Mouse (Mus musculus) liver, embryonic 13.5 days (tissue): Measurements from ENCODE around the gene Kmt2a. TPM values are rescaled to one million over a fixed set of nuclear protein-coding genes. Genes with fewer than 3 reads are reported as not detected.

Experiments
- ATAC-seq: fragments of 200-750 bp; cut with Nextera tagmentation; 2 replicates; pipeline ENCODE4 v1.8.0; 2017; ENCODE audit warnings: low read depth, mild to moderate bottlenecking, moderate number of reproducible peaks, moderate library complexity
- DNase-seq: peaks from one replicate; pipeline ENCODE4 v3.0.0; 2022
- H3K27ac ChIP-seq: fragments of 300-500 bp; sonication (generic); 2 replicates; pipeline ENCODE4 v1.5.1; 2015; ENCODE audit warnings: moderate library complexity, mild to moderate bottlenecking, inconsistent platforms
- H3K27me3 ChIP-seq: fragments of 300-500 bp; sonication (generic); 2 replicates; pipeline ENCODE4 v1.6.1; 2015; ENCODE audit warnings: mild to moderate bottlenecking, inconsistent platforms
- H3K36me3 ChIP-seq: fragments of 300-500 bp; sonication (generic); 2 replicates; pipeline ENCODE4 v1.6.1; 2015; ENCODE audit warnings: mild to moderate bottlenecking, inconsistent platforms
- H3K4me1 ChIP-seq: fragments of 300-500 bp; sonication (generic); replicated peaks from 2 replicates; pipeline ENCODE4 v1.6.1; 2015; ENCODE audit warnings: inconsistent platforms
- H3K4me2 ChIP-seq: fragments of 300-500 bp; sonication (generic); 2 replicates; pipeline ENCODE4 v1.6.1; 2015; ENCODE audit warnings: inconsistent platforms, mild to moderate bottlenecking, moderate library complexity
- H3K4me3 ChIP-seq: fragments of 300-500 bp; sonication (generic); replicated peaks from 2 replicates; pipeline ENCODE4 v1.5.1; 2015; ENCODE audit warnings: mild to moderate bottlenecking, inconsistent platforms
- H3K9ac ChIP-seq: fragments of 300-500 bp; sonication (generic); 2 replicates; pipeline ENCODE4 v1.6.1; 2015; ENCODE audit warnings: mild to moderate bottlenecking, inconsistent platforms
- H3K9me3 ChIP-seq: fragments of 300-500 bp; sonication (generic); replicated peaks from 2 replicates; pipeline ENCODE4 v1.6.1; 2016; ENCODE audit warnings: inconsistent platforms
- WGBS: fragments of 180-500 bp; shearing (Covaris S2); methylation state at CpG from one replicate; pipeline ENCODE4 v1.1.7; 2015; ENCODE audit not compliant: insufficient replicate concordance; 5-methylcytosine and 5-hydroxymethylcytosine counted together
- polyA plus RNA-seq: library from polyadenylated mRNA; unstranded; fragments of >200 nt; fragmentation: Nextera tagmentation; extraction: Ambion mirVana; gene quantifications from 2 replicates; pipeline ENCODE4 v1.2.1, GENCODE M21; 2015

Kmt2a gene
- polyA plus RNA-seq, 1 experiment from 2014 or later, result 3.8 TPM

DNA sequence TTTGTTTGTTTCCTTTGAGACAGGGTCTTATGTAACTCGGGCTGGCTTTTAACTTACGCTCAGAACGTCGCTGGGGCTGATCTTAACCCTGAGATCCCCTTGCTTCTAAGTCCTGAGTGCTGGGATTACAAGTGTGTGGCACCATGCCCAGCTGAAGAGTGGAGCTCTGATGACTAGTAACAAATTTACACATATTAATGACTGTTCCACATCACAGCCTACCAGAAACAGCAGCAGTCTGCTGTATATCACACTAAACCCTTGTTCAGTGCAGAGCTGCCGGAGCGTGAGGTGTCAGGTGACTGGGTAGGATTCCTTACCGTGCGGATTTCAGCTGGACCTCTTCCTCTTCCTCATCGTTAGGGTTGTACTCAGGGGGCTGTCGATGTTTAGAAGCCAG lies 70.8 kb downstream of the Kmt2a start:
- 79% methylated on average over 10 of the region's 10 CpGs for WGBS
- no peak for ATAC-seq
- H3K36me3 ChIP-seq, result peaks cover 94% of the 10 kb centered on the region

DNA sequence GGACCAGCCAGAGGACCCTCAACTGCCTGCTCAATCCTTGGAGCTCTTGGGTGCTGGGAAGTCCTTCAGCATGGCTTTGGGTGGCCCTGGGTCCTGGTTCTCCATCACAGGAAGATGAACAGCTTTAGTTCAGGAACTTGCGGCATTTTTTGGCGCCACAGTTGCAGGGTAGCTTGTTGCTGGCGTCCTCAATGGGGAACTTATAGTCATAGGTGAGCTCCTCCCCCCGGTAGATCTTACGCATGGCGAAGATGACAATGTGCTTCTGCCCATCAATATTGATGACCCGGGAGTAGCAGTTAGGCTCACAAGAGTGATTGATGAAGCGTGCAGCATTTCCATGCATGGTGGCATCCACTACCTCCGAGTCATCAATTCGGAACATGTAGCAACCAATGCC lies 73.3 kb downstream of the Kmt2a start:
- Histone ChIP-seq H3K4me3 (no peak overlapping the region), H3K9ac (no peak overlapping the region), H3K27me3 (no peaks in the 10 kb centered on the region), H3K4me2 (no peak overlapping the region), H3K27ac (no peak overlapping the region), H3K4me1 (no peaks in the 10 kb centered on the region), H3K9me3 (no peaks in the 10 kb centered on the region), H3K36me3 (peaks cover 77% of the 10 kb centered on the region)
- ATAC-seq, result no peak
- no peak for DNase-seq
- WGBS, result 89% methylated on average over 10 of the region's 10 CpGs

More for the DNA sequence above, 70.8 kb downstream of the Kmt2a start:
- DNase-seq, result no peak
- Histone ChIP-seq H3K4me2 (no peak overlapping the region), H3K27ac (no peak overlapping the region), H3K4me1 (no peaks in the 10 kb centered on the region), H3K9ac (no peak overlapping the region), H3K27me3 (no peaks in the 10 kb centered on the region), H3K9me3 (no peaks in the 10 kb centered on the region), H3K4me3 (no peak overlapping the region)

DNA sequence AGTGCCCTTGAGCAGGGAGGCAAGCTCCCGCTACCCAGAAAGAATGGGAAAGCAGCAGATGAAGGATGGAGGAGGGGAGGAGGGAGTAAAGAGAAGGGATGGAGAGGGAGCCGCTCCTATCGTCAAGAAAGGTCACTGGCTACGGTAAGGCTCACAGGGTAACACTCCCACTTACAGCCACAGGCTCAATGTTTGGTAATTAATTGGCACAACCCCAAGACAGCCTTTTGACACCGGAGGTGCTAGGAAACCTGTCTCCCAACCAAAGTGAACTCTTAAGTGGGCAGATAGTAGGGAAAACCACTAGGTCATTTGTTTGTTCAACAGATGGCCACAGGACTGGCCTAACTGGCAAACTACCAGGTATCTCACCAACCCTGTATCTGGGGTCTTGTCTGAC lies 74.0 kb downstream of the Kmt2a start:
- no peak for ATAC-seq
- Histone ChIP-seq H3K4me2 (no peak overlapping the region), H3K9me3 (no peaks in the 10 kb centered on the region), H3K4me1 (no peaks in the 10 kb centered on the region), H3K27ac (no peak overlapping the region), H3K4me3 (no peak overlapping the region), H3K36me3 (peaks cover 72% of the 10 kb centered on the region), H3K9ac (no peak overlapping the region), H3K27me3 (no peaks in the 10 kb centered on the region)
- 79% methylated on average over 5 of the region's 5 CpGs for WGBS
- no peak for DNase-seq

DNA sequence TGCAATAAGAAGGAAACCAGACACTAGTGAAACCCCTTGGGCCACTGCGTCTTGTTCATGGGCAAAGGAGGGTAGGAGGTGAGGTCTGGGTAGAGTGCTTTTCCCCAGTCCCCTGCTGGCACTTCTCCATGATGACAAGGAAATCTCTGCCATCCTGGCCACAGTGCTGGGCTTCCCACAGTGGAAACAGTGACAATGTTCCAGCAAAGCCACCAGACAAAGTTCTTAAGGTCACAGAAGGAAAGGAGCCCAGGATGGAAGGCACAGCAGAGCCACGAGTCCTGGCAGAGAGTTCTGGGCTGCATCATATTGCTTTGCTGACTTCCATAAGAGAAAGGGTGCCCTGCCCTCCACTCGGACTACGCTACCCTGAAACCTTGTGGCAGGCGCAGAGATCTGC lies 75.6 kb downstream of the Kmt2a start:
- H3K27ac ChIP-seq, result no peak overlapping the region
- H3K9me3 ChIP-seq, result no peaks in the 10 kb centered on the region
- no peak for ATAC-seq
- H3K36me3 ChIP-seq, result peaks cover 58% of the 10 kb centered on the region
- no peak overlapping the region for H3K4me3 ChIP-seq
- no peak overlapping the region for H3K4me2 ChIP-seq
- peaks cover 14% of the 10 kb centered on the region for H3K27me3 ChIP-seq
- H3K9ac ChIP-seq, result no peak overlapping the region
- DNase-seq, result no peak
- WGBS, result 84% methylated on average over 5 of the region's 5 CpGs
- H3K4me1 ChIP-seq, result peaks cover 10% of the 10 kb centered on the region

DNA sequence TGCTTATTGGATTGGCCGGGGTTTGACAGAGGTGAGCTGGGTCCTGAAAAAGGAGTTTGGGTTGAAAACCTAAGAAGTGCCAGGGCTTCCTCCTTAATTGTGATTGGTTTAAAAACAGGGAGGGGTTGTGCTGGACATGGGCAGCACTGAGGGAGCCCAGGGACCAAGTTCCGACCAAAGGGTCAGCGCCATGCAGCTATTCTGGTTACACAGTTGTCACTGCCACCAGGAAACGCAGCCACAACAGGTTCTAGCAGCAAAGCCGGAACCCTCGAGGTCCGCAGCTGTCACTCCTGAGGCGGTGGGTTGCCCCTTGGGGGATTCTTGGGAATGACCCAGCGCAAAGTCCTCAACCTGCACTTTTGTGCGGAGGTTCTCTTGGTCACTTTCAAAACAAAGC lies 76.4 kb downstream of the Kmt2a start:
- Histone ChIP-seq H3K36me3 (peaks cover 49% of the 10 kb centered on the region), H3K4me2 (no peak overlapping the region), H3K9ac (no peak overlapping the region), H3K27me3 (peaks cover 22% of the 10 kb centered on the region), H3K9me3 (no peaks in the 10 kb centered on the region), H3K4me1 (peaks cover 18% of the 10 kb centered on the region), H3K4me3 (no peak overlapping the region), H3K27ac (no peak overlapping the region)
- no peak for DNase-seq
- WGBS, result 83% methylated on average over 10 of the region's 10 CpGs
- no peak for ATAC-seq

DNA sequence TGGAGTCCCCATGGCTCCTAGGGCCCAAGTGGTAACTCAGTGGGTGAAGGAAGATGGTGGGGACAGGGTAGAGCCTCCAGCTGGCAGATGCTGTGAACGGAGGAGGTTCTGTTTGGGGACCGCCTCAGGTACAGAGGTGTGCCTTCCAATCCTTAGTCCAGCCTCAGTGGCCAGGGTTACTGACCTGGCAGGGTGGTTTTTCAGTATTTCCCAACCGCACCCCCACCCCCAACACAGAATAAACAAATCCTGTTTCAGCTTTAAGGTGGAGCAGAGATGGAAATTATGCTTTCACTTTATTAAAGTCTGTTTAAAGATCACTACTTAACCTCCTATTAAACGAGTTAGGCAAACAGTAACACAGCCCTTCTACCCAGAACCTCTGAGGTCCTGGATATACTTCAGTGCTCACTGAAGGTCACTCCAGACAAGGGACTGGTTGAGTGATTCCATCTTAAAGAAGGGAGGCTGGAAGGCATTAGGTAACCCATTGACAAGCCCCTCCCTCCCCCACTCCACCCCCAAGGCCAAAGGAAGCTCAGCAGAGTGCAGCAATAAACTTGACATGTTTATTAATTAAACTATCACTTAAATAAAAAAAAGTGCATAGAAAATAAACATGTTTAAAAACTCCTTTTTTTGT lies 78.2 kb downstream of the Kmt2a start, which contains the start of gene Ttc36:
Gene Ttc36, minus strand, starts transcription at position 265 of the 643 bp plus-strand sequence.
- peaks cover 34% of the 10 kb centered on the region for H3K4me1 ChIP-seq
- WGBS, result 57% methylated on average over 4 of the region's 4 CpGs
- H3K27ac ChIP-seq, result peak within 1 kb of the TSS; percentile 47
- H3K9ac ChIP-seq, result no peak within 1 kb of the TSS
- H3K27me3 ChIP-seq, result peaks cover 40% of the 10 kb centered on the region
- H3K36me3 ChIP-seq, result peaks cover 33% of the 10 kb centered on the region
- peak within 1 kb of the TSS; percentile 31 for H3K4me3 ChIP-seq
- DNase-seq, result no peak
- H3K9me3 ChIP-seq, result no peaks in the 10 kb centered on the region
- ATAC-seq, result peak; percentile 30; the same call in 1 of the 2 replicates
- H3K4me2 ChIP-seq, result peak within 1 kb of the TSS; percentile 46

DNA sequence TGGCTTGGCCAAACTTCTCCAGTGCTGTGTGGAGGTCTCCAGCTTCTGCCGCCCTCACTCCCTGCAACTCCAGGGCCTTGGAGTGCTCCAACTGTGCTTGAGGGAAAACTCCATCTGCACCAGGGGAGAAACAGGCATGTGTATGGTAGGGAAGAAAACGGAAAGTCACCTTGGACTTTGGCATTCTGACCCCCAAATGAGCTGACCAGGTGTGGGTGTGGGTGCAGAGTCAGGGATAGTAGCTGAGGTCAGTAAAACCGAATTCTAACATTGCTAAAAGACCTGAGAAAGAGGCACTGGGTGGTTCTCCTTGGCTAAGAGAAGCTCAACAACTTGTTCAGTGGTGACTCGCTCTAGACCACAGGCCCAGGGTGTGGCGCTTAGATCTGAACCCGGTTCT lies 79.4 kb downstream of the Kmt2a start:
- Histone ChIP-seq H3K4me2 (peak overlapping the region; percentile 46), H3K27ac (peak overlapping the region; percentile 23; the same call in 1 of the 2 replicates), H3K4me3 (peak overlapping the region; percentile 11; the same call in 1 of the 2 replicates)

DNA sequence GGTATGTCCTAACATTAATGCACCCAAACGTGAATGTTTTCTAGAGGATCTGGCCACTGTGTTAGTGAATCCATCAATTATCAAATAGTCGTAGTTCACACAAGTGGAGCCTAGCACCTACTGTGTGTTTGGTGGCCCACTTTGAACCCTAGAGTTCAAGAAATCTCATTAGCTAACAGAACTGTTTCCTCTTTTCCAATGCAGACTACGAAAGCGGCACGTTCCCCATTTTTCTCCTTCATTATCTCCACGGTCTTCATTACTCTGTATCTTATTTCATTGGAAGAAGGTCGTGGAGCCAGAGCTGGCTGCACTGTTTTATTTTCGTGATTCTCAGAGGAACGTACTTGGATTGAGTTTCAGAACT lies 81.2 kb downstream of the Kmt2a start:
- Histone ChIP-seq H3K9me3 (no peaks in the 10 kb centered on the region), H3K4me3 (peak overlapping the region; percentile 63), H3K36me3 (peaks cover 5% of the 10 kb centered on the region), H3K4me1 (peaks cover 34% of the 10 kb centered on the region), H3K27me3 (peaks cover 65% of the 10 kb centered on the region), H3K9ac (peak overlapping the region; percentile 65; the same call in 1 of the 2 replicates), H3K27ac (peak overlapping the region; percentile 36; the same call in 1 of the 2 replicates), H3K4me2 (peak overlapping the region; percentile 81)
- 34% methylated on average over 9 of the region's 9 CpGs for WGBS
- ATAC-seq (no peak), DNase-seq (no peak)

More for the DNA sequence above, 79.4 kb downstream of the Kmt2a start:
- H3K27me3 ChIP-seq, result peaks cover 52% of the 10 kb centered on the region
- WGBS, result 56% methylated on average over 6 of the region's 6 CpGs
- peak overlapping the region; percentile 26; the same call in 1 of the 2 replicates for H3K9ac ChIP-seq
- DNase-seq (no peak), ATAC-seq (no peak)
- H3K36me3 ChIP-seq, result peaks cover 20% of the 10 kb centered on the region
- no peaks in the 10 kb centered on the region for H3K9me3 ChIP-seq
- peaks cover 34% of the 10 kb centered on the region for H3K4me1 ChIP-seq

DNA sequence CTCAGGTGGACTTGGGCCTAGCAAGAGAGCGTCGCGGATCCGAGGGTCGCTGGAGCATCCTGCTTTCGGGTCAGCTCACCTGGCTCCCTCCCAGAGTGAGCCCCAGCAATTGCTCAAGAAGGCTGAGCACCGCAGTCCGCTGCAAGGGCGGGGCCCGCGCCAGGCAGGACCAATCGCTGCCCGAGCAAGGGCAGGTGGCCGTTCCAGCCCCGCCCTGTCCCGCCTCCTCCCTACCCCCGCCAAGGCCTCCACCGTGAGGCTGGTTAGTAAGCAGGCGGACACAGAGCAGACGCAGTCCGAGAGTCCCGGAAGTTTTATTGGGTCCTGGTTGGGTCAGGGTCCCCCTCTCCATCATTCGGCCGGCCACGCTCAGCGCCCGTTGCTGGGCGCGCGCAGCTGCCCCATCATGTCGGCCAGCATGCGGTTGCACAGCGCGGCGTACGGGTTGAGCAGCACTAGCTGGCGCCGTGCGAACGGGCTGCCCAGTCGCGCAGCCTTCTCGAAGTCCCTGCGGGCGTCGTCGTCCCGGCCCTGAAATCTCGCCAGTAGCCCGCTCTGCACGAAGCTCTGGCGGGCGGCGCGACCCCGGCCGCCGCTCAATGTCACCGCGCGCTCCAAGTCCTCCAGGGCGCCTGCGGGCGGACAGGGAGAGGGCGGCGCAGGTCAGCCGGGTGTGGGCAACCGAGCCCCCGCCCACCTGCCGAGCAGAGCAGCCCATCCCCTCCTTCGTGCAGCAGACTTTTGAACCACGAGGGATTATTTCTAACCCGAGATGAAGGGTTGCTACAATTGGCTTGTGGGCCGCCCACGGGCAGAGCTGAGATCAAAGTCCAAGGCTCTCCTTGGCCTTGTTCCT lies 81.8 kb downstream of the Kmt2a start, which contains the start of gene Tmem25:
Gene Tmem25, minus strand, starts transcription at position 206 of the 856 bp plus-strand sequence.
- peak within 1 kb of the TSS; percentile 65 for H3K9ac ChIP-seq
- 1% methylated on average over 75 of the region's 75 CpGs for WGBS
- H3K4me3 ChIP-seq, result peak within 1 kb of the TSS; percentile 63
- ATAC-seq (peak; percentile 91), DNase-seq (peak; percentile 74)
- H3K27ac ChIP-seq, result peak within 1 kb of the TSS; percentile 68
- H3K36me3 ChIP-seq, result no peaks in the 10 kb centered on the region
- no peaks in the 10 kb centered on the region for H3K9me3 ChIP-seq
- H3K27me3 ChIP-seq, result peaks cover 65% of the 10 kb centered on the region
- H3K4me1 ChIP-seq, result peaks cover 34% of the 10 kb centered on the region
- peak within 1 kb of the TSS; percentile 81 for H3K4me2 ChIP-seq

DNA sequence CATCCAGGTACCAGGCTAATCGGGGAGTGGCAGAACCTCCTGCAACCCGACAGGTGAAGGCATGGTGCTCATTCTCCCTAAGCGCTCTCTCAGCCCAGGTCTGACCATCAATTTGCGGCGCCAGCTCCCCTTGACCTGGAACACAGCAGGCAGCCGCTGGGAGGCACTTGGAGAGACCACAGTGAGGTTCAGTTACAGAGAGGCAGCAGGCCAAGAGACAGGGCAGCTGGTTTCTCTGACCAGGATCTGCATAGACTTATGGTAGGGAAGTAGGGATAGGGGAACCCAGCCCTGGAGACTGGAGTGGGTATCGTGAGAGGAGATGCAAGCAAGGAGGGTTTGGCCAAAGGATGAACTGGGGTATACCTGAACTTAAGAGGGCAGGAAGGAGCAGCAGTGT lies 82.8 kb downstream of the Kmt2a start:
- Histone ChIP-seq H3K27ac (no peak overlapping the region), H3K4me2 (peak overlapping the region; percentile 81), H3K27me3 (peaks cover 65% of the 10 kb centered on the region), H3K36me3 (no peaks in the 10 kb centered on the region), H3K4me3 (0 out of 2 replicates have a peak overlapping the region, but pooled peaks have one; percentile 63), H3K9ac (no peak overlapping the region), H3K4me1 (peaks cover 34% of the 10 kb centered on the region), H3K9me3 (no peaks in the 10 kb centered on the region)
- ATAC-seq (no peak), DNase-seq (no peak)
- WGBS, result 40% methylated on average over 7 of the region's 7 CpGs

DNA sequence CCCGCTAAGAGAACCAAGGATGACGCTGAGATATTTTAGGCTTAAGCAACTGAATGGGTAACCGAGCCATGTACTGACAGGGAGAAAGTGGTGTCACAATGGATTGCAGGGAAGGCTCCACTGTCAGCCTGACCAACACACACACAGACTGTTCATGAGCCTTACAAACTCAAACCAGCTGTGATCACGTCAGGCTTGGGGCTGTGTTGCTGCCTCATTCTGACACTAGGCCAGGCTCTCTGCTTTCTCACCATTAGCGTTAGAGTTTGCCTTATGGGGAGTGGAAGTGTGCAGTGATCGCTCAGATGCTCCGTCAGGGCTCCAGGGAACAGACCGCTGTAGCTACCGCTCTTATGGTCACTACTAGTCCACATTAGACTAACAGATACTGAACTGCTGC lies 88.3 kb downstream of the Kmt2a start:
- Histone ChIP-seq H3K27me3 (peaks cover 24% of the 10 kb centered on the region), H3K4me3 (no peak overlapping the region), H3K27ac (no peak overlapping the region), H3K9me3 (no peaks in the 10 kb centered on the region), H3K4me1 (no peaks in the 10 kb centered on the region), H3K9ac (no peak overlapping the region), H3K4me2 (no peak overlapping the region), H3K36me3 (peaks cover 16% of the 10 kb centered on the region)
- DNase-seq (no peak), ATAC-seq (no peak)
- 80% methylated on average over 9 of the region's 9 CpGs for whole genome bisulfite sequencing
